Mouse (Mus musculus) MEL (cell line): ENCODE results near the gene Strc. TPM values are rescaled to one million over a fixed set of nuclear protein-coding genes. Genes with fewer than 3 reads are reported as not detected.

ENCODE experiments used
- DNase-seq: peaks from one replicate; pipeline ENCODE4 v3.0.0; 2011; ENCODE audit warnings: low read depth, low spot score
- H3K27ac ChIP-seq: 2 replicates; pipeline ENCODE4 v1.5.1; 2012; ENCODE audit warnings: low read depth, mild to moderate bottlenecking, control low read depth, low read length, moderate library complexity; ENCODE audit not compliant: control insufficient read depth
- H3K27me3 ChIP-seq, 2 experiments: fragments of 150-350 bp in 1 of 2; sonication (generic) in 1 of 2; 2 replicates each; pipeline ENCODE4 v1.6.1; 2012; ENCODE audit warnings: low read length in 2 of 2, mild to moderate bottlenecking in 2 of 2, improper control_type of control experiment in 1 of 2, moderate library complexity in 1 of 2; ENCODE audit not compliant: insufficient read depth in 2 of 2, control insufficient read depth in 1 of 2
- H3K36me3 ChIP-seq, 2 experiments: 2 replicates each; pipeline ENCODE4 v1.6.1; 2012 to 2014; ENCODE audit warnings: low read length in 2 of 2, improper control_type of control experiment in 1 of 2, inconsistent platforms in 1 of 2, mild to moderate bottlenecking in 1 of 2; ENCODE audit not compliant: insufficient read depth in 2 of 2, control insufficient read depth in 1 of 2
- H3K4me1 ChIP-seq, 2 experiments: fragments of 150-350 bp in 1 of 2; sonication (generic) in 1 of 2; 2 replicates each; pipeline ENCODE4 v1.6.1; 2012; ENCODE audit warnings: low read length in 2 of 2, improper control_type of control experiment in 1 of 2, mild to moderate bottlenecking in 1 of 2; ENCODE audit not compliant: insufficient read depth in 2 of 2, control insufficient read depth in 1 of 2
- H3K4me3 ChIP-seq, 2 experiments: fragments of 150-350 bp in 1 of 2; sonication (generic) in 1 of 2; 2 replicates each; pipeline ENCODE4 v1.5.1; 2012; ENCODE audit warnings: low read depth in 2 of 2, low read length in 2 of 2, mild to moderate bottlenecking in 2 of 2, moderate library complexity in 2 of 2, control low read depth in 1 of 2, improper control_type of control experiment in 1 of 2; ENCODE audit not compliant: control insufficient read depth in 1 of 2, insufficient read depth in 1 of 2
- H3K79me2 ChIP-seq: 2 replicates; pipeline ENCODE4 v1.6.1; 2012; ENCODE audit warnings: mild to moderate bottlenecking, low read length, moderate library complexity; ENCODE audit not compliant: control insufficient read depth, poor library complexity, insufficient read depth
- H3K9ac ChIP-seq: 2 replicates; pipeline ENCODE4 v1.6.1; 2012; ENCODE audit warnings: low read depth, mild to moderate bottlenecking, control low read depth, low read length, moderate library complexity; ENCODE audit not compliant: control insufficient read depth, poor library complexity, severe bottlenecking
- H3K9me3 ChIP-seq: fragments of 150-350 bp; sonication (generic); replicated peaks from 2 replicates; pipeline ENCODE4 v1.6.1; 2012; ENCODE audit warnings: mild to moderate bottlenecking, low read length, improper control_type of control experiment, moderate library complexity; ENCODE audit not compliant: insufficient read depth
- BHLHE40 ChIP-seq: IDR thresholded peaks from 2 replicates; pipeline ENCODE4 v1.6.1; 2012; ENCODE audit warnings: low read depth, mild to moderate bottlenecking, inconsistent platforms, low read length, improper control_type of control experiment, borderline replicate concordance
- CHD2 ChIP-seq: IDR thresholded peaks from 2 replicates; pipeline ENCODE4 v1.6.1; 2011; ENCODE audit warnings: low read length, improper control_type of control experiment
- ELF1 ChIP-seq: IDR thresholded peaks from 2 replicates; pipeline ENCODE4 v1.6.1; 2014; ENCODE audit warnings: low read depth, mild to moderate bottlenecking, inconsistent platforms, low read length, improper control_type of control experiment, moderate library complexity
- EP300 ChIP-seq, 2 experiments: IDR thresholded peaks; 2 replicates each; pipeline ENCODE4 v1.6.1; 2011; ENCODE audit warnings: improper control_type of control experiment in 2 of 2, low read length in 2 of 2, low read depth in 1 of 2, mild to moderate bottlenecking in 1 of 2
- ETS1 ChIP-seq: IDR thresholded peaks from 2 replicates; pipeline ENCODE4 v1.6.1; 2012; ENCODE audit warnings: low read depth, mild to moderate bottlenecking, inconsistent platforms, low read length, improper control_type of control experiment, moderate library complexity
- HCFC1 ChIP-seq: IDR thresholded peaks from 2 replicates; pipeline ENCODE4 v1.6.1; 2012; ENCODE audit warnings: low read depth, mild to moderate bottlenecking, inconsistent platforms, low read length, improper control_type of control experiment, moderate library complexity
- JUND ChIP-seq: IDR thresholded peaks from 2 replicates; pipeline ENCODE4 v1.6.1; 2011; ENCODE audit warnings: low read depth, mild to moderate bottlenecking, improper control_type of control experiment, low read length
- MAFK ChIP-seq: IDR thresholded peaks from 2 replicates; pipeline ENCODE4 v1.6.1; 2011; ENCODE audit warnings: low read depth, mild to moderate bottlenecking, low read length, improper control_type of control experiment, borderline replicate concordance
- MAX ChIP-seq: IDR thresholded peaks from 2 replicates; pipeline ENCODE4 v1.6.1; 2011; ENCODE audit warnings: low read length, improper control_type of control experiment
- MXI1 ChIP-seq: IDR thresholded peaks from 2 replicates; pipeline ENCODE4 v1.6.1; 2011; ENCODE audit warnings: mild to moderate bottlenecking, low read depth, low read length, improper control_type of control experiment
- NELFE ChIP-seq: IDR thresholded peaks from 2 replicates; pipeline ENCODE4 v1.6.1; 2011; ENCODE audit warnings: low read depth, low read length, improper control_type of control experiment
- NRF1 ChIP-seq: IDR thresholded peaks from 2 replicates; pipeline ENCODE4 v1.6.1; 2014; ENCODE audit warnings: low read depth, mild to moderate bottlenecking, inconsistent platforms, low read length, improper control_type of control experiment, moderate library complexity; ENCODE audit not compliant: poor library complexity, insufficient read depth, severe bottlenecking
- POLR2AphosphoS2 ChIP-seq: IDR thresholded peaks from 2 replicates; pipeline ENCODE4 v1.6.1; 2011; ENCODE audit warnings: low read length, improper control_type of control experiment
- SIN3A ChIP-seq: IDR thresholded peaks from 2 replicates; pipeline ENCODE4 v1.6.1; 2012; ENCODE audit warnings: low read length, improper control_type of control experiment, inconsistent platforms
- SMC3 ChIP-seq: IDR thresholded peaks from 2 replicates; pipeline ENCODE4 v1.6.1; 2011; ENCODE audit warnings: low read depth, low read length, improper control_type of control experiment
- TAL1 ChIP-seq: IDR thresholded peaks from 2 replicates; pipeline ENCODE4 v1.6.1; 2012; ENCODE audit warnings: mild to moderate bottlenecking, inconsistent platforms, low read length, moderate library complexity, mixed read lengths
- TBP ChIP-seq: IDR thresholded peaks from 2 replicates; pipeline ENCODE4 v1.8.0; 2011; ENCODE audit warnings: low read depth, low read length, improper control_type of control experiment
- TCF12 ChIP-seq: IDR thresholded peaks from 2 replicates; pipeline ENCODE4 v1.6.1; 2014; ENCODE audit warnings: low read depth, mild to moderate bottlenecking, inconsistent platforms, low read length, improper control_type of control experiment, moderate library complexity
- UBTF ChIP-seq: IDR thresholded peaks from 2 replicates; pipeline ENCODE4 v1.6.1; 2012; ENCODE audit warnings: low read depth, mild to moderate bottlenecking, inconsistent platforms, low read length, improper control_type of control experiment, moderate library complexity, borderline replicate concordance; ENCODE audit not compliant: insufficient read depth
- USF1 ChIP-seq: IDR thresholded peaks from 2 replicates; pipeline ENCODE4 v1.6.1; 2014; ENCODE audit warnings: low read depth, mild to moderate bottlenecking, inconsistent platforms, low read length, improper control_type of control experiment, moderate library complexity
- ZKSCAN1 ChIP-seq: IDR thresholded peaks from 2 replicates; pipeline ENCODE4 v1.6.1; 2012; ENCODE audit warnings: low read depth, mild to moderate bottlenecking, inconsistent platforms, low read length, improper control_type of control experiment, moderate library complexity
- ZMIZ1 ChIP-seq: IDR thresholded peaks from 2 replicates; pipeline ENCODE4 v1.6.1; 2012; ENCODE audit warnings: low read depth, mild to moderate bottlenecking, inconsistent platforms, low read length, improper control_type of control experiment, moderate library complexity
- ZNF384 ChIP-seq: IDR thresholded peaks from 2 replicates; pipeline ENCODE4 v1.6.1; 2012; ENCODE audit warnings: low read depth, mild to moderate bottlenecking, inconsistent platforms, low read length, improper control_type of control experiment
- polyA plus RNA-seq, 2 experiments: library from polyadenylated mRNA; stranded (reverse) in 1 of 2; unstranded in 1 of 2; fragments of >175 nt in 1 of 2; fragments of >200 nt in 1 of 2; gene quantifications; 2 replicates each; pipeline versions ENCODE4 v1.2.1 to v1.2.4; 2012; ENCODE audit warnings: low replicate concordance in 2 of 2, low read depth in 1 of 2; ENCODE audit not compliant: insufficient read length in 2 of 2, insufficient read depth in 1 of 2, missing spikeins in 1 of 2
- total RNA-seq: library from RNA; depleted of rRNA; stranded (reverse); fragments of 300-350 nt; gene quantifications from 2 replicates; pipeline ENCODE4 v1.2.3, GENCODE M21; 2012

Strc gene
- total and polyA plus RNA-seq, 3 experiments, result not detected

- TF ChIP-seq TBP (no peak), EP300 (IDR thresholded peaks at IDR 0.05; ENCODE audit: low read depth in 1 of 2, low read length in 2 of 2) (no peak), ZNF384 (no peak)
- Histone ChIP-seq H3K9me3 (no peaks in the 10 kb centered on the region), H3K4me3 (peak overlapping the region; percentile 19 to 100), H3K4me1 (peaks cover 0 to 7% of the 10 kb centered on the region in 2 experiments), H3K9ac (peak overlapping the region; percentile 87), H3K27me3 (no peaks in the 10 kb centered on the region), H3K36me3 (peaks cover 10 to 33% of the 10 kb centered on the region in 2 experiments), H3K27ac (no peak overlapping the region), H3K79me2 (peaks cover 53% of the 10 kb centered on the region)
- DNase-seq, result no peak
Observed at GRCm38 (mm10) chr2:121415103-121415502, 28.1 kb upstream of the Strc start.

GRCm38 (mm10) chr2:121414139-121414685 is 27.2 kb upstream of the Strc start:
- no peak for TF ChIP-seq TAL1
- TF ChIP-seq CHD2, result peak; percentile 20; the same call in 1 of the 2 replicates
- TF ChIP-seq TBP, result no peak
- 0 out of 2 replicates have a peak, but pooled peaks have one; percentile 4 for TF ChIP-seq TCF12
- peak; percentile 41 for TF ChIP-seq ZNF384
- 0 out of 2 replicates have a peak, but pooled peaks have one; percentile 21 for TF ChIP-seq ETS1
- peak; percentile 22; the same call in 1 of the 2 replicates for TF ChIP-seq ELF1
- peak; percentile 56 for TF ChIP-seq SIN3A
- no peaks in the 10 kb centered on the region for H3K9me3 ChIP-seq
- peak overlapping the region; percentile 82 for H3K27ac ChIP-seq
- peaks cover 48% of the 10 kb centered on the region for H3K79me2 ChIP-seq
- peak; percentile 84 for DNase-seq
- peak overlapping the region; percentile 87 for H3K9ac ChIP-seq
- no peaks in the 10 kb centered on the region for H3K27me3 ChIP-seq
- H3K4me1 ChIP-seq, result peaks cover 0 to 7% of the 10 kb centered on the region in 2 experiments
- peaks cover 6 to 33% of the 10 kb centered on the region in 2 experiments for H3K36me3 ChIP-seq
- peak overlapping the region; percentile 84 to 100 for H3K4me3 ChIP-seq

GRCm38 (mm10) chr2:121413387-121414042 is 26.5 kb upstream of the Strc start, which contains the start of the genes Pdia3 and Catsper2:
Gene Pdia3 (plus strand): TSS chr2:121413775.
Gene Catsper2 (minus strand): TSS chr2:121413792.
- H3K9ac ChIP-seq, result peak within 1 kb of the TSS; percentile 87
- peaks cover 0 to 7% of the 10 kb centered on the region in 2 experiments for H3K4me1 ChIP-seq
- H3K27me3 ChIP-seq, result no peaks in the 10 kb centered on the region
- peak within 1 kb of the TSS; percentile 84 to 100 for H3K4me3 ChIP-seq
- peaks cover 6 to 29% of the 10 kb centered on the region in 2 experiments for H3K36me3 ChIP-seq
- peak; percentile 97 for DNase-seq
- H3K9me3 ChIP-seq, result no peaks in the 10 kb centered on the region
- peaks cover 43% of the 10 kb centered on the region for H3K79me2 ChIP-seq
- H3K27ac ChIP-seq, result peak within 1 kb of the TSS; percentile 89
- peak; percentile 85 for TF ChIP-seq HCFC1
- no peak for TF ChIP-seq BHLHE40
- peak; percentile 67 for TF ChIP-seq NRF1
- no peak for TF ChIP-seq ZKSCAN1
- TF ChIP-seq MAX, result peak; percentile 67
- peak in 1 of 2 experiments; percentile 24; a peak in 2 of 4 replicates for TF ChIP-seq EP300 (IDR thresholded peaks at IDR 0.05; ENCODE audit: low read depth in 1 of 2, low read length in 2 of 2)
- peak; percentile 84 for TF ChIP-seq MXI1
- TF ChIP-seq NELFE, result peak; percentile 95
- TF ChIP-seq USF1, result peak; percentile 31; the same call in 1 of the 2 replicates
- peak; percentile 87; the same call in 1 of the 2 replicates for TF ChIP-seq POLR2AphosphoS2
- TF ChIP-seq ELF1, result peak; percentile 91
- peak; percentile 62 for TF ChIP-seq TCF12
- TF ChIP-seq SMC3, result peak; percentile 24; the same call in 1 of the 2 replicates
- no peak for TF ChIP-seq JUND
- 0 out of 2 replicates have a peak, but pooled peaks have one; percentile 27 for TF ChIP-seq UBTF
- no peak for TF ChIP-seq MAFK
- TF ChIP-seq ZMIZ1, result peak; percentile 96
- TF ChIP-seq CHD2, result peak; percentile 41
